Mouse (Mus musculus): ENCODE measurements around the gene Nub1.

- no peak for TF ChIP-seq GATA1 (IDR thresholded peaks at IDR 0.05; ENCODE audit: borderline replicate concordance, low read length)
- TF ChIP-seq FLI1 (IDR thresholded peaks at IDR 0.05; ENCODE audit: low read length), result no peak
These were observed 32.7 kb downstream of the Nub1 start for GRCm38 (mm10) chr5:24718076-24718475.

Measured in megakaryocyte, embryonic 14.5 days (primary cell).